Mouse (Mus musculus): ENCODE results near the gene Plppr1. TPM values are rescaled to one million over a fixed set of nuclear protein-coding genes. Genes with fewer than 3 reads are reported as not detected.

Gene Plppr1
- total RNA-seq (2012; rRNA removed) (not detected in 2 replicates), polyA plus RNA-seq (2012; ENCODE audit: insufficient read depth in 1 of 2, insufficient read length in 2 of 2, low read depth in 1 of 2, low replicate concordance in 2 of 2, missing spikeins in 1 of 2) (not detected)

DNA sequence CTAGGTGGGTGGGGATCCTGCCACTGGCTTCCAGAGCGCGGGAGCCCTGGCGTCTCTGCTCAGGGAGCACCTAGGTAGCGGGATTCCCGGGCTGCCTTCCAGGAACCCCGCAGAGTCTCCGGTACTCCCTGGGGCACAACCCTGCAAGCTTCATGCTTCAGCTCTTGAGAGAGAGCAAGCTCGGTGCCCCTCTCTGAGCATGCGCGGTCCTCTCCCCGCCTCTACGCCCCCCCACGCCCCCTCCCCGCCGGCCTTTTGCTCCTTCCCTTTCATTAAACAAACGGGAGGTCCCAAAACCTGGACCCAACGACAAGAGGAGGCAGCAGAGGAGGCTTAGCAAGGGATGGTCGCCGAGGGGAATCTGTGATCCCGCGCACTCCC is at the start of gene Plppr1:
Gene Plppr1 (plus strand): TSS at position 253 of the 381 bp plus-strand sequence.
- Histone ChIP-seq H3K9ac (ENCODE audit: control insufficient read depth, low read depth, low read length, poor library complexity, severe bottlenecking) (no peak within 1 kb of the TSS), H3K27ac (ENCODE audit: control insufficient read depth, low read depth, low read length) (no peak within 1 kb of the TSS), H3K36me3 (ENCODE audit: control insufficient read depth in 1 of 2, insufficient read depth in 2 of 2, low read length in 2 of 2) (no peaks in the 10 kb centered on the region), H3K4me1 (ENCODE audit: control insufficient read depth in 1 of 2, insufficient read depth in 2 of 2, low read length in 2 of 2) (no peaks in the 10 kb centered on the region), H3K27me3 (ENCODE audit: control insufficient read depth in 1 of 2, insufficient read depth in 2 of 2, low read length in 2 of 2) (no peaks in the 10 kb centered on the region), H3K9me3 (replicated peaks; ENCODE audit: insufficient read depth, low read length) (no peaks in the 10 kb centered on the region), H3K4me3 (ENCODE audit: control insufficient read depth in 1 of 2, insufficient read depth in 1 of 2, low read depth in 2 of 2, low read length in 2 of 2) (no peak within 1 kb of the TSS), H3K79me2 (ENCODE audit: control insufficient read depth, insufficient read depth, low read length, poor library complexity) (no peaks in the 10 kb centered on the region)
- DNase-seq (ENCODE audit: low read depth, low spot score) = no peak
- no peak for TF ChIP-seq BHLHE40 (IDR thresholded peaks at IDR 0.05; ENCODE audit: borderline replicate concordance, low read depth, low read length)
- no peak for TF ChIP-seq TAL1 (IDR thresholded peaks at IDR 0.05; ENCODE audit: low read length)
- TF ChIP-seq MAX (IDR thresholded peaks at IDR 0.05; ENCODE audit: low read length) = no peak
- no peak for TF ChIP-seq ZMIZ1 (IDR thresholded peaks at IDR 0.05; ENCODE audit: low read depth, low read length)
- TF ChIP-seq KAT2A (conservative IDR thresholded peaks at IDR 0.05; ENCODE audit: low read depth, low read length) = no peak
- TF ChIP-seq MXI1 (IDR thresholded peaks at IDR 0.05; ENCODE audit: low read depth, low read length) = no peak
- TF ChIP-seq MAZ (IDR thresholded peaks at IDR 0.05; ENCODE audit: low read depth, low read length) = no peak
- no peak for TF ChIP-seq ELF1 (IDR thresholded peaks at IDR 0.05; ENCODE audit: low read depth, low read length)
- no peak for TF ChIP-seq POLR2AphosphoS2 (IDR thresholded peaks at IDR 0.05; ENCODE audit: low read length)
- no peak for TF ChIP-seq ZC3H11A (IDR thresholded peaks at IDR 0.05; ENCODE audit: low read depth, low read length)
- no peak for TF ChIP-seq ETS1 (IDR thresholded peaks at IDR 0.05; ENCODE audit: low read depth, low read length)
- TF ChIP-seq MEF2A (IDR thresholded peaks at IDR 0.05; ENCODE audit: extremely low read depth, insufficient replicate concordance, low read depth, low read length, poor library complexity, severe bottlenecking) = no peak
- no peak for TF ChIP-seq MYB (IDR thresholded peaks at IDR 0.05; ENCODE audit: low read depth, low read length)
- no peak for TF ChIP-seq ZNF384 (IDR thresholded peaks at IDR 0.05; ENCODE audit: low read depth, low read length)
- no peak for TF ChIP-seq EP300 (IDR thresholded peaks at IDR 0.05; ENCODE audit: low read depth in 1 of 2, low read length in 2 of 2)
- no peak for TF ChIP-seq NELFE (IDR thresholded peaks at IDR 0.05; ENCODE audit: low read depth, low read length)
- TF ChIP-seq GATA1 (IDR thresholded peaks at IDR 0.05; ENCODE audit: low read depth, low read length) = no peak
- TF ChIP-seq MYC (IDR thresholded peaks at IDR 0.05; ENCODE audit: low read depth, low read length) = no peak

DNA sequence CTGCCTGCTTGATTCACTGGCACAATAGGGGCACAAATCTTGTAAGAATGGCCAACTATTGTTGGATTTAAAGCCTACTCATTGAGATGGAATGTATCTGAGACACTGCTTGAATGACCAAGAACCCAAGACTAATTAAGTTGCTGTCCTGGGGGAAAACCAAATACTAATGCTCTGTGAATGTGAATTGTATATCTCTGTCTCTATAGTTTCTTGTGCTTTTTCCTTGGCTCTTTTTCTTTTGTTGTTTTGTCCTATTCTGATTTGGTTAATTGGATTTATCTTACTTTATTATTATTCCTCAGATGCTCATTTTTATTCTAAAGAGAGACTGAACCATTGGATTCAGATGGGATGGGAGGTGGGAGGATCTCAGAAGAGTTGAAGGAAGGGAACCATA is 42.4 kb upstream of the Plppr1 start:
- Histone ChIP-seq H3K4me3 (ENCODE audit: control insufficient read depth in 1 of 2, insufficient read depth in 1 of 2, low read depth in 2 of 2, low read length in 2 of 2) (no peak overlapping the region), H3K27me3 (ENCODE audit: control insufficient read depth in 1 of 2, insufficient read depth in 2 of 2, low read length in 2 of 2) (no peaks in the 10 kb centered on the region), H3K9me3 (replicated peaks; ENCODE audit: insufficient read depth, low read length) (no peaks in the 10 kb centered on the region), H3K27ac (ENCODE audit: control insufficient read depth, low read depth, low read length) (no peak overlapping the region), H3K4me1 (ENCODE audit: control insufficient read depth in 1 of 2, insufficient read depth in 2 of 2, low read length in 2 of 2) (no peaks in the 10 kb centered on the region), H3K79me2 (ENCODE audit: control insufficient read depth, insufficient read depth, low read length, poor library complexity) (no peaks in the 10 kb centered on the region), H3K9ac (ENCODE audit: control insufficient read depth, low read depth, low read length, poor library complexity, severe bottlenecking) (no peak overlapping the region), H3K36me3 (ENCODE audit: control insufficient read depth in 1 of 2, insufficient read depth in 2 of 2, low read length in 2 of 2) (no peaks in the 10 kb centered on the region)
- no peak for DNase-seq (ENCODE audit: low read depth, low spot score)
- TF ChIP-seq ZMIZ1 (IDR thresholded peaks at IDR 0.05; ENCODE audit: low read depth, low read length) (no peak), TAL1 (IDR thresholded peaks at IDR 0.05; ENCODE audit: low read length) (no peak), UBTF (IDR thresholded peaks at IDR 0.05; ENCODE audit: borderline replicate concordance, insufficient read depth, low read depth, low read length) (no peak), USF2 (IDR thresholded peaks at IDR 0.05; ENCODE audit: borderline replicate concordance in 1 of 2, insufficient read depth in 1 of 2, low read depth in 1 of 2, low read length in 2 of 2) (no peak)

Measured in MEL (cell line).